In the genomic region with DNA sequence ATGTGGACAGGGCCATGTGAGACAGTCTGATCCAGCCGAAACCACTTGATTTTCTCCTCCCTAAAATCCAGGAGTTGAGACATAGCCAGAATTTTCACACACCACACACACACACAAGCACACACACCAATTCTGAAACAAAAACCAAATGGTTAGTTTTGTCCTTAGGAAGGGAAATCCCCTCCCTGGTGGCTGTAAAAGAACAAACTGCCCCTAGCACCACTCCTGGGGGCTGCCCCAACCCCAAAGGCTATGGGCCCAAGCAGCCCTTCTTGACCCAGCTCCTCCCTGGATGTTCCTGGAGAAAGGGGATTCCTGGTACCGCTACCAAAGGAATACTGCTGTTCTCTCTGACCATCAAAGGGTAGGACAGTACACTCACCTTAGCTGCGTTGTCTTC, we compare ENCODE assay signal across 17 mouse cellular contexts. TPM values are rescaled to one million over a fixed set of nuclear protein-coding genes. Genes with fewer than 3 reads are reported as not detected.
DNase-seq lines count a peak whose midpoint lies in the region; ATAC-seq and TF ChIP-seq lines count a peak whose summit lies in the region.
"Had no signal": no experiment of that assay in that cellular context is flagged by ENCODE, and none has a peak within 500 bp of the region (broad histone marks: within the 10 kb centered on the region; RNA-seq: fewer than 3 reads in every experiment).

No protein-coding gene starts in this region.

- WGBS in kidney, adult 2 months = 82% methylated on average over 3 of the region's 3 CpGs

- DNase-seq in gastrocnemius, adult 2 months = peak; percentile 12
- DNase-seq in gastrocnemius, postnatal 36 days = no peak
- DNase-seq in kidney, adult 2 months = no peak
- DNase-seq in kidney, postnatal 4 days = no peak
- DNase-seq in right cerebral cortex, postnatal 10 days (ENCODE audit: low spot score in 2 of 2) = no peak
- DNase-seq: adrenal gland, postnatal 14 days; cerebellum, adult 18-20 months; cerebellum, postnatal 10 days; forebrain, postnatal 0 days had no signal

- no peaks in the 10 kb centered on the region for H3K36me3 ChIP-seq in kidney, adult 2 months (ENCODE audit: control insufficient read depth, insufficient read depth, low read length)
- peaks cover 59% of the 10 kb centered on the region for H3K36me3 ChIP-seq in megakaryocyte, embryonic 14.5 days (replicated peaks; ENCODE audit: low read length)
- H3K36me3 ChIP-seq: hindbrain, embryonic 15.5 days had no signal

- peaks cover 3% of the 10 kb centered on the region for H3K9me3 ChIP-seq in megakaryocyte, embryonic 14.5 days
- H3K9me3 ChIP-seq: embryonic facial prominence, embryonic 10.5 days; forebrain, embryonic 13.5 days; heart, embryonic 12.5 days; hindbrain, embryonic 15.5 days had no signal

- H3K27me3 ChIP-seq in kidney, adult 2 months (replicated peaks; ENCODE audit: control insufficient read depth, insufficient read depth, low read length) = no peaks in the 10 kb centered on the region
- H3K27me3 ChIP-seq in megakaryocyte, embryonic 14.5 days (replicated peaks) = no peaks in the 10 kb centered on the region
- H3K27me3 ChIP-seq: forebrain, embryonic 13.5 days; heart, embryonic 12.5 days; hindbrain, embryonic 15.5 days; Patski had no signal

- no peak for ATAC-seq in megakaryocyte, adult 5-6 weeks (ENCODE audit: poor library complexity, severe bottlenecking)
- ATAC-seq: activated CD4-positive, CD25-positive, alpha-beta regulatory T cell, adult 4 months; forebrain, embryonic 13.5 days; forebrain, postnatal 0 days; Patski had no signal

- H3K4me3 ChIP-seq in gastrocnemius, adult 2 months = no peak overlapping the region
- H3K4me3 ChIP-seq in kidney, adult 2 months (ENCODE audit: insufficient read depth, low read depth, low read length) = no peak overlapping the region
- H3K4me3 ChIP-seq in megakaryocyte, embryonic 14.5 days (replicated peaks) = peak overlapping the region; percentile 73
- H3K4me3 ChIP-seq: embryonic facial prominence, embryonic 10.5 days; forebrain, embryonic 13.5 days; heart, embryonic 12.5 days; hindbrain, embryonic 15.5 days had no signal

- intact Hi-C loops in gastrocnemius, adult 2 months (cut with DNase I) = no loop called here
- intact Hi-C loops in gastrocnemius, postnatal 36 days (cut with DNase I) = no loop called here

- no peak for TF ChIP-seq POLR2A in kidney, adult 2 months (IDR thresholded peaks at IDR 0.05; ENCODE audit: low read depth, low read length)

- H3K4me1 ChIP-seq in kidney, adult 2 months (ENCODE audit: control insufficient read depth, insufficient read depth, low read length) = peaks cover 72% of the 10 kb centered on the region
- H3K4me1 ChIP-seq in megakaryocyte, embryonic 14.5 days = peaks cover 100% of the 10 kb centered on the region

- 0 out of 2 replicates have a peak overlapping the region, but pooled peaks have one; percentile 8 for H3K27ac ChIP-seq in gastrocnemius, adult 2 months
- 0 out of 2 replicates have a peak overlapping the region, but pooled peaks have one; percentile 78 for H3K27ac ChIP-seq in kidney, adult 2 months (ENCODE audit: insufficient read depth, low read depth, low read length)
- H3K27ac ChIP-seq: embryonic facial prominence, embryonic 10.5 days; forebrain, embryonic 13.5 days; hindbrain, embryonic 15.5 days had no signal

- no peak for TF ChIP-seq CTCF in gastrocnemius, adult 2 months (IDR thresholded peaks at IDR 0.05)
- TF ChIP-seq CTCF in kidney, adult 2 months (conservative IDR thresholded peaks at IDR 0.05; ENCODE audit: insufficient read depth, insufficient read length, low read depth, low read length) = no peak

RNA-seq across cellular contexts. Expression of a gene that starts 16.6 kb away (rescaled TPM):
- total RNA-seq in gastrocnemius, adult 2 months (2021) = 10 to 100 TPM; 14.3 to 16.7 TPM
- total RNA-seq in gastrocnemius, postnatal 36 days (2021) = 10 to 100 TPM; 10.4 to 13.3 TPM
- polyA plus RNA-seq in kidney, adult 2 months (2012; rRNA removed) = 45.2 and 50.0 TPM in 2 replicates
- polyA plus RNA-seq in megakaryocyte, embryonic 14.5 days (2012; ENCODE audit: insufficient read depth, low replicate concordance) = 7.1 and 8.7 TPM in 2 replicates
- total RNA-seq in megakaryocyte, adult 5-6 weeks (2015) = 22.3 and 25.5 TPM in 2 replicates
- total RNA-seq in megakaryocyte, adult 5-6 weeks (2017) = 11.2 and 16.2 TPM in 2 replicates
